Mouse (Mus musculus): Measurements from ENCODE around the gene Kit.

- TF ChIP-seq CTCF (IDR thresholded peaks at IDR 0.05; ENCODE audit: control insufficient read depth, insufficient read depth, low read length) = no peak
- no peak for TF ChIP-seq POLR2A (IDR thresholded peaks at IDR 0.05; ENCODE audit: borderline replicate concordance, control insufficient read depth, low read depth, low read length)
These were observed 40.4 kb downstream of the Kit start for GRCm38 (mm10) chr5:75615000-75615571.
